Mouse (Mus musculus) liver, embryonic 11.5 days (tissue): Measurements from ENCODE around the gene Slc25a26. TPM values are rescaled to one million over a fixed set of nuclear protein-coding genes. Genes with fewer than 3 reads are reported as not detected.

ENCODE experiments used
- ATAC-seq: fragments of 200-750 bp; cut with Nextera tagmentation; replicated peaks from 2 replicates; pipeline ENCODE4 v1.8.0; 2017; ENCODE audit warnings: moderate number of reproducible peaks, mild to moderate bottlenecking, moderate TSS enrichment, moderate library complexity; ENCODE audit not compliant: low FRiP score
- DNase-seq: peaks from one replicate; pipeline ENCODE4 v3.0.0-alpha.2; 2017; ENCODE audit warnings: low spot score
- H3K27ac ChIP-seq: fragments of 300-500 bp; sonication (generic); 2 replicates; pipeline ENCODE4 v1.5.1; 2014; ENCODE audit warnings: mild to moderate bottlenecking, low read depth, low read length, control low read depth
- H3K27me3 ChIP-seq: fragments of 300-500 bp; sonication (generic); replicated peaks from 2 replicates; pipeline ENCODE4 v1.6.1; 2014; ENCODE audit warnings: low read length, mixed read lengths; ENCODE audit not compliant: control insufficient read depth, insufficient read depth
- H3K36me3 ChIP-seq: fragments of 300-500 bp; sonication (generic); 2 replicates; pipeline ENCODE4 v1.6.1; 2014; ENCODE audit warnings: mild to moderate bottlenecking, low read length, moderate library complexity, mixed read lengths; ENCODE audit not compliant: control insufficient read depth, insufficient read depth
- H3K4me1 ChIP-seq: fragments of 300-500 bp; sonication (generic); replicated peaks from 2 replicates; pipeline ENCODE4 v1.6.1; 2014; ENCODE audit warnings: low read length, mixed read lengths; ENCODE audit not compliant: control insufficient read depth, insufficient read depth
- H3K4me2 ChIP-seq: fragments of 300-500 bp; sonication (generic); 2 replicates; pipeline ENCODE4 v1.6.1; 2014; ENCODE audit warnings: mild to moderate bottlenecking, control low read depth, moderate library complexity
- H3K4me3 ChIP-seq: fragments of 300-500 bp; sonication (generic); 2 replicates; pipeline ENCODE4 v1.5.1; 2014; ENCODE audit warnings: low read depth, low read length, control low read depth
- H3K9ac ChIP-seq: fragments of 300-500 bp; sonication (generic); 2 replicates; pipeline ENCODE4 v1.6.1; 2014; ENCODE audit warnings: low read depth, low read length, control low read depth
- H3K9me3 ChIP-seq: fragments of 300-500 bp; sonication (generic); 2 replicates; pipeline ENCODE4 v1.6.1; 2016; ENCODE audit warnings: low read length, inconsistent platforms, mixed read lengths; ENCODE audit not compliant: control insufficient read depth
- WGBS: fragments of 180-500 bp; shearing (Covaris S2); extraction: QIAGEN DNeasy Blood & Tissue Kit; methylation state at CpG from one replicate; pipeline ENCODE4 v1.1.7; 2014; 5-methylcytosine and 5-hydroxymethylcytosine counted together
- polyA plus RNA-seq: library from polyadenylated mRNA; unstranded; fragments of >200 nt; fragmentation: Nextera tagmentation; extraction: Ambion mirVana; gene quantifications from 2 replicates; pipeline ENCODE4 v1.2.1, GENCODE M21; 2014

The Slc25a26 gene
- polyA plus RNA-seq, 1 experiment from 2014 or later, result 8.2 TPM

DNA sequence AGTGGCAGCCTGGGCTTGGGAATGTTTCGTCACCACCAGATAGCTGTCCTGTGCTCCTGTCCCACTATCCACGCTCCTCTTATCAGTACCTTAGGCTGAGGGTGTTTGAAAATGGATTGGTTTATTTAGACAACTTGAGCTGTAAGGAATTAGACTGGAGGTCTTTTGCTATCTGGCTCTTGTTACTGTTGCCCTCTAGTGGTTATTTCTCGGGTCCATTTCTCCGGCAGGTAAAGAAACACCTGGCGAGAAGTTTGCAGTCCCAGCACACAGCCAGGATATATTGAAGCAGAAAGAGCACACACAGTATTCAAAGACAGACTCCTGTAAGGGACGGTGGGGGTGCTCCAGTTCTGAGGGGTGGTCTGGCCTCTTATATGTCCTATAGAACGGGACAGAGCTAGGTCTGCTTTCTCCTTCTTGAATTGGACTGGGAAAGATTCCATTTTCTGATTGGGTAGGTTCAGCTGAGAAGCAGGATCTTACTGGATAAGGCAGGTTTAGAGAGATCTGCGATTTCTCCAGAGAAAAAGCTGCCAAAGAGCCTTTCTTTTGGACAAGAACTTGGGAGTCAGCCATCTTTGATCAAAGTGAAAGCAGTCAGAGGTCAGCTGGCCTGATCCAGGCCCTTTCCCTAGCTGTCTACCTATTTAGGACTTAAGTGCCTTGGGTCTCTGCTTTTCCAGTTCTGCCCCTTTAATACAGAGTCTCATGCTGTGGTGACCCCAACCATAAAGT lies 63.2 kb downstream of the Slc25a26 start:
- Histone ChIP-seq H3K4me1 (no peaks in the 10 kb centered on the region), H3K9me3 (no peaks in the 10 kb centered on the region), H3K4me2 (no peak overlapping the region), H3K9ac (no peak overlapping the region), H3K27me3 (no peaks in the 10 kb centered on the region), H3K36me3 (no peaks in the 10 kb centered on the region), H3K4me3 (no peak overlapping the region), H3K27ac (no peak overlapping the region)
- ATAC-seq (no peak), DNase-seq (no peak)
- WGBS, result 51% methylated on average over 8 of the region's 8 CpGs

DNA sequence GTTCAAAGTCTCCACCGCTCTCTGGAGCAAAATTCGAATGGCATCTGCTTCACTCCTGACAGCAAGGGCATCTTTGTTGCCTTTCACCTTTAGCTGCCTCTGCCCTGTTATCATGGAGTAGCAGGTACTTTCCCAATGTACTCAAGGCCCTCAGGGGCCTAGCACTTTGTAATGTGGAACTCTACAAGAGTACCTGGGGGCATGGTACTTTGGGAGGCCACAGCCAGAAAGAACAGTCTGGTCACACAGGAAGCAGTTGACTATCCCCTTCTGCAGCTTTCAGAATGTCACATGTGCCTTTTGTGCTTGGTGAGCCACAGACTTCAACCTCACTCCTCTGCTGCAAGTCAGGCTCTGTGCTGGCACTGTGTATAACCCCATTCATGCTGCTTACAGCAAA lies 65.6 kb downstream of the Slc25a26 start:
- H3K27ac ChIP-seq, result no peak overlapping the region
- DNase-seq, result no peak
- ATAC-seq, result no peak
- no peak overlapping the region for H3K4me2 ChIP-seq
- H3K9me3 ChIP-seq, result no peaks in the 10 kb centered on the region
- WGBS, result 93% methylated on average over 2 of the region's 2 CpGs
- H3K27me3 ChIP-seq, result no peaks in the 10 kb centered on the region
- no peak overlapping the region for H3K9ac ChIP-seq
- no peaks in the 10 kb centered on the region for H3K36me3 ChIP-seq
- H3K4me3 ChIP-seq, result no peak overlapping the region
- no peaks in the 10 kb centered on the region for H3K4me1 ChIP-seq

DNA sequence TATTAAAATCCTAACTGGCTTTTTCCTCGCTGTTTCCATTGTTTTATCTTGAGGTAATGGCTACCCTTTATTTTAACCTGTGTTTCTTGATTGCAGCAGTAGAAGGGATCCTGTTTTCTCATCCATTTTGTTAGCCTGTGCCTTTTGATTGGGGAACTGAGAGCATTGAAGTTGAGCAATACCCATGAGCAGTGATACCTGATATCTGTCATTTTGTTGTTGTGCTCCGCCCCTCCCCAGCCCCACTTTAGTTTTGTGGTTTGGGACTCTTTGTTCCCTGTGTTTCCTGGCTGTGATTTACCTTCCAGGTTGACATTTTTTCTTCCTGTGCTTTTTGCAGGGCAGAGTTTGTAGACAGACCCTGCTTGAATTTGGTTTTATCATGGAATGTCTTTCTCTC lies 67.9 kb downstream of the Slc25a26 start:
- no peaks in the 10 kb centered on the region for H3K27me3 ChIP-seq
- no peak overlapping the region for H3K4me3 ChIP-seq
- H3K4me2 ChIP-seq, result no peak overlapping the region
- no peaks in the 10 kb centered on the region for H3K4me1 ChIP-seq
- H3K9me3 ChIP-seq, result no peaks in the 10 kb centered on the region
- ATAC-seq (no peak), DNase-seq (no peak)
- H3K36me3 ChIP-seq, result no peaks in the 10 kb centered on the region
- H3K27ac ChIP-seq, result no peak overlapping the region
- no peak overlapping the region for H3K9ac ChIP-seq
- WGBS, result 82% methylated on average over 2 of the region's 2 CpGs

DNA sequence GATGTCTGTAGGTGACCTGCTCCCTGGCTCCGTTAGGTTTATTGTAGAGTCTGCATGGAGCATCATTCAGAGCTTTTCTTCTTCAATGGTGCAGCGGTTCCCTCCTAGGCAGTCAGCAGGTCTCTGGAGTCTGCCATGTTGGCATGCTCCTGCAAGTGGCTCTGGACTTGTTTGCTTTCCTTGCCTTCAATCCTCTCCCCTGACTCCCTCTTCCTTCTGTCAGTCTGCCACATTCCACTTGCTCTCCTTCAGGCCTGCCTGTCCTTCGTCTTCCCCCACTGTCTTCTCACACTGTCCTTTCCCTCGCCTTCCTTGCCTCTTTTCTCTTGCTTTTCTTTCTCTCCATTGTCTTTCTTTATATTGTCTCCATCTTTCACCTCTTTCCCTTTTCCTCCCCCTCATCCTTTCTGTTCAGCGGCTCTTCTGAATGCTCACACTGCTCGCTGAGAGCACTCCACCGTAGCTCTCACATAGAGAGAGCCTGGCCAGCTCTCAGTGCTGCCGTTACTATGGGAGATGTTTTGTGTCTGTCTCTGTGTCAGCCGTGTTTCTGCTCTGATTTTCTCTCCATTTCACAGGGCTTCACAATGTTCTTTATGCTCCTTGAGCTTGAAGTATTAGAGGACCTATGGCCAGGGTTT lies 75.5 kb downstream of the Slc25a26 start:
- no peak overlapping the region for H3K9ac ChIP-seq
- H3K36me3 ChIP-seq, result no peaks in the 10 kb centered on the region
- DNase-seq, result no peak
- no peaks in the 10 kb centered on the region for H3K27me3 ChIP-seq
- no peaks in the 10 kb centered on the region for H3K4me1 ChIP-seq
- H3K4me2 ChIP-seq, result no peak overlapping the region
- WGBS, result 83% methylated on average over 9 of the region's 9 CpGs
- no peak overlapping the region for H3K27ac ChIP-seq
- no peaks in the 10 kb centered on the region for H3K9me3 ChIP-seq
- ATAC-seq, result no peak
- no peak overlapping the region for H3K4me3 ChIP-seq

DNA sequence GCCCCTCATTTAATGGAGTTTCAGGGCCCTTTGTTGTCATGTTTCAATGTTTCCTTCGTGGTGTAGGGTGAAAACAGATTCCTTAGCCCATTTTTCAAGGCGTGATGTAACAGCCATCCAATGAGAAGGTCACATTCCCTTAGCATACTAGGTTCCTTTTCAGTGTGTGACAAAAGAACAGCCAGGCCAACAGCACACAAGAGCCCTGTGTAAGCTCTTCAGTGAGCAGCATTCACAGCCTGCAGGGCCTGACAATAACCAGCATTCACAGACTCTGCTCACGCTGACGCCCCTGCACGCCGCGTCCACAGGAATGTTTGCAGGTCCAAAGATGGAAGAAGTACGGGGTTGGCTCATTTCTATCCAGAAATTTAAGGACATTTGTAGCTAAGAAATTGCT lies 77.9 kb downstream of the Slc25a26 start:
- Histone ChIP-seq H3K4me3 (no peak overlapping the region), H3K9me3 (no peaks in the 10 kb centered on the region), H3K4me2 (no peak overlapping the region), H3K27me3 (no peaks in the 10 kb centered on the region), H3K4me1 (no peaks in the 10 kb centered on the region), H3K9ac (no peak overlapping the region), H3K36me3 (no peaks in the 10 kb centered on the region), H3K27ac (no peak overlapping the region)
- WGBS, result 87% methylated on average over 8 of the region's 8 CpGs
- ATAC-seq, result no peak
- no peak for DNase-seq

DNA sequence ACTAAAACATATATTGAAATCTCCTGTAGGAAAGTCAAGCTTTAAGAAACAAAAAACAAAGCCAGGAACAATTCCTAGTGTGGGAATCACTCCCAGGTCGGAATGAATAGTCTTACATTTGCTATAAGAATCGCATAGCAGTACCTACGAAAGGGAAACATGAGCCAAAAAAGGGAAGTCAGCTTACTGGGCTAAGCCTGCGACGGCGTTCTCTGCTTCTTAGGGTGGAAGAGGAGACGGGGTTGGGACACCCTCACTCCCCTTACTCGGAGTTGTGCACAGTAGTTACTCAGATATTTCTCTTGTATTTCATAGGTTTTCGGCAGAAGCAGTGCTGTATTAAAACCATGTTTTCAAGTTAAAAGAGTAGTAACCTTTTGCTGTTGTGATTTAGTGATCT lies 81.9 kb downstream of the Slc25a26 start:
- no peak overlapping the region for H3K4me2 ChIP-seq
- ATAC-seq (no peak), DNase-seq (no peak)
- no peak overlapping the region for H3K4me3 ChIP-seq
- no peaks in the 10 kb centered on the region for H3K9me3 ChIP-seq
- H3K27ac ChIP-seq, result no peak overlapping the region
- WGBS, result 77% methylated on average over 9 of the region's 9 CpGs
- H3K4me1 ChIP-seq, result no peaks in the 10 kb centered on the region
- H3K27me3 ChIP-seq, result no peaks in the 10 kb centered on the region
- no peaks in the 10 kb centered on the region for H3K36me3 ChIP-seq
- no peak overlapping the region for H3K9ac ChIP-seq

DNA sequence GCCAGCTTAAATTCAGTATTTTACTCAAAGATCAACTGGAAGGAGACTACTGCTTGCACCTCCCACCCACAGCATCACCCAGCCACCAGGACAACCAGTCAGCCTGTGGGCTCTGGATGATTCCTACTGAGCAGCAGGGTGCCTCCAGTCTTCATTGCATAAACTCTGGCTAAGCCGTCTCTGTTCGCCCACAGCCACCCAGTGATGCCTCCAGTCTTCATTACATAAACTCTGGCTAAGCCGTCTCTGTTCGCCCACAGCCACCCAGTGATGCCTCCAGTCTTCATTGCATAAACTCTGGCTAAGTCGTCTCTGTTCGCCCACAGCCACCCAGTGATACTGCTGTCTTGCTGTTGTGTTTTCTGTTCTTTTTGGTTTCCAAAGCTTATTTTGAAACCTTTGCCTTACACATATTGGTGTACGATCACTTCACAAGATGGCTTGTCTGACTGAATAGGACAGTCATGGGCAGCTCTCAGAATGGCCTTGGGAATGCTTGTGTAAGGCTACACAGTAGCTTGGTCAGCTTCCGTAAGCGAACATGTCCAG lies 84.1 kb downstream of the Slc25a26 start:
- Histone ChIP-seq H3K9ac (no peak overlapping the region), H3K4me3 (no peak overlapping the region), H3K4me2 (no peak overlapping the region), H3K9me3 (no peaks in the 10 kb centered on the region), H3K4me1 (no peaks in the 10 kb centered on the region), H3K36me3 (no peaks in the 10 kb centered on the region), H3K27me3 (no peaks in the 10 kb centered on the region), H3K27ac (no peak overlapping the region)
- ATAC-seq, result no peak
- DNase-seq, result no peak
- 83% methylated on average over 9 of the region's 9 CpGs for WGBS

DNA sequence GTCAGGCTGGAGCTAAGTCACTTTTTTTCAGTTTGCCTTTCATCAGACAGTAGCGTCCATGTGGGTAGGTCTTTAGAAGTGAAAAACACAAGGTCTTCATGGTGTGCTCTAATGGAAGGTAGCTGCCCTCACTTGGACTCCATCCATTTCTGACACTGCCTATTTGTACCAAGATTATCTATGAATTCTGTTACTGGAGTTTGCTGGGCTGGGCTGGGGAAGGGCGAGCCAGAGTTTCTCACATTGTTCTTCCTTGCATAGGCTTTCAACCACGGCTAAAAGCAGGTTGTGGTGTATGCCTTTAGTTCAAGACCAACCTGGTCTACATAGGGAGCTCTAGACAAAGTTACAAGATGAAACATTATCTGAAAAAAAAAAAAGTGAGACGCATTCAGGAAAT lies 84.8 kb downstream of the Slc25a26 start:
- H3K27ac ChIP-seq, result no peak overlapping the region
- ATAC-seq (no peak), DNase-seq (no peak)
- H3K4me3 ChIP-seq, result no peak overlapping the region
- no peaks in the 10 kb centered on the region for H3K27me3 ChIP-seq
- H3K4me2 ChIP-seq, result no peak overlapping the region
- H3K9me3 ChIP-seq, result no peaks in the 10 kb centered on the region
- H3K9ac ChIP-seq, result no peak overlapping the region
- no peaks in the 10 kb centered on the region for H3K4me1 ChIP-seq
- no peaks in the 10 kb centered on the region for H3K36me3 ChIP-seq
- 79% methylated on average over 4 of the region's 4 CpGs for WGBS

DNA sequence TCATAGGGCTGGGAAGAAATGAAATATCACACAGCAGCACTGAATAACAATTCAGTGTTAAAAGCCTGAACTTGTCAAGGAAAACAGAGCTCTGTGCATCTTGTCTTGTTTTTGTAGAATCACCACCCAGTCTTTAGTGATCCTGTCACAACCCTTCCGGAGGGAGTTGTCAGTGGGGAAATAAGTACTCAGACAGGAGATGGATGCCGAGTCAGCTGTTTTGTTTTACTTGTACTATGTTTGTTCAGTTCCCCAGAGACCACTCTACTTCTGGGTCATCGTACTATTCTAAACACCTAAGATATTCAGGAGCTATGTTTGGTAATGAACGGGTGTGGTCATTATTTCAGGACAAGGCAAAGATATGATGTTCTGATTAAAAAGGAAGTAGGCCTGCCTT lies 88.2 kb downstream of the Slc25a26 start:
- H3K27ac ChIP-seq, result no peak overlapping the region
- ATAC-seq (no peak), DNase-seq (no peak)
- no peaks in the 10 kb centered on the region for H3K9me3 ChIP-seq
- H3K4me3 ChIP-seq, result no peak overlapping the region
- 88% methylated on average over 4 of the region's 4 CpGs for WGBS
- no peaks in the 10 kb centered on the region for H3K27me3 ChIP-seq
- H3K4me1 ChIP-seq, result no peaks in the 10 kb centered on the region
- no peak overlapping the region for H3K9ac ChIP-seq
- no peak overlapping the region for H3K4me2 ChIP-seq
- no peaks in the 10 kb centered on the region for H3K36me3 ChIP-seq
